Mouse (Mus musculus) forebrain, embryonic 14.5 days (tissue): ENCODE data around the gene Nr2f6. TPM values are rescaled to one million over a fixed set of nuclear protein-coding genes. Genes with fewer than 3 reads are reported as not detected.
"Not testable (repeated sequence)": the region's sequence is repeated elsewhere in the genome, so short reads cannot be mapped to it uniquely, and the experiment has no call there.

Experiments
- ATAC-seq: fragments of 200-750 bp; cut with Nextera tagmentation; 2 replicates; pipeline ENCODE4 v1.8.0; 2017; ENCODE audit warnings: mild to moderate bottlenecking, moderate library complexity
- DNase-seq: peaks from one replicate; pipeline ENCODE4 v3.0.0-alpha.2; 2015; ENCODE audit warnings: low spot score
- H3K27ac ChIP-seq: fragments of 300-500 bp; sonication (generic); 2 replicates; pipeline ENCODE4 v1.5.1; 2014; ENCODE audit warnings: low read depth, mild to moderate bottlenecking, control low read depth, low read length, moderate library complexity
- H3K27me3 ChIP-seq: fragments of 300-500 bp; sonication (generic); replicated peaks from 2 replicates; pipeline ENCODE4 v1.6.1; 2014; ENCODE audit warnings: low read length, control low read depth, mixed read lengths; ENCODE audit not compliant: control insufficient read depth, insufficient read depth
- H3K36me3 ChIP-seq: fragments of 300-500 bp; sonication (generic); 2 replicates; pipeline ENCODE4 v1.6.1; 2014; ENCODE audit warnings: low read length, control low read depth; ENCODE audit not compliant: control insufficient read depth, insufficient read depth
- H3K4me1 ChIP-seq: fragments of 300-500 bp; sonication (generic); 2 replicates; pipeline ENCODE4 v1.6.1; 2014; ENCODE audit warnings: antibody characterized with exemption, low read length, control low read depth; ENCODE audit not compliant: control insufficient read depth, insufficient read depth
- H3K4me2 ChIP-seq: fragments of 300-500 bp; sonication (generic); 2 replicates; pipeline ENCODE4 v1.6.1; 2014; ENCODE audit warnings: mild to moderate bottlenecking, control low read depth, low read length
- H3K4me3 ChIP-seq: fragments of 300-500 bp; sonication (generic); 2 replicates; pipeline ENCODE4 v1.5.1; 2014; ENCODE audit warnings: low read depth, low read length, control low read depth
- H3K9ac ChIP-seq: fragments of 300-500 bp; sonication (generic); 2 replicates; pipeline ENCODE4 v1.6.1; 2014; ENCODE audit warnings: mild to moderate bottlenecking, low read length, control low read depth, moderate library complexity
- H3K9me3 ChIP-seq: fragments of 300-500 bp; sonication (generic); replicated peaks from 2 replicates; pipeline ENCODE4 v1.6.1; 2016; ENCODE audit warnings: low read length, control low read depth, mixed read lengths; ENCODE audit not compliant: control insufficient read depth
- WGBS: fragments of 180-500 bp; shearing (Covaris S2); extraction: QIAGEN DNeasy Blood & Tissue Kit; methylation state at CpG from one replicate; pipeline ENCODE4 v1.1.7; 2014; 5-methylcytosine and 5-hydroxymethylcytosine counted together
- polyA plus RNA-seq: library from polyadenylated mRNA; unstranded; fragments of >200 nt; fragmentation: Nextera tagmentation; extraction: Ambion mirVana; gene quantifications from 2 replicates; pipeline ENCODE4 v1.2.1, GENCODE M21; 2014

Nr2f6 gene
- polyA plus RNA-seq, 1 experiment from 2014 or later: 17.3 TPM

- Histone ChIP-seq H3K9me3 (no peaks in the 10 kb centered on the region), H3K36me3 (peaks cover 77% of the 10 kb centered on the region), H3K4me3 (no peak overlapping the region), H3K27ac (no peak overlapping the region), H3K4me2 (no peak overlapping the region), H3K4me1 (no peaks in the 10 kb centered on the region), H3K27me3 (no peaks in the 10 kb centered on the region), H3K9ac (no peak overlapping the region)
- no peak for DNase-seq
- 94% methylated on average over 3 of the region's 3 CpGs for WGBS
- ATAC-seq: no peak
These were observed 23.7 kb downstream of the Nr2f6 start for GRCm38 (mm10) chr8:71358026-71358425.

GRCm38 (mm10) chr8:71351520-71351919, 30.2 kb downstream of the Nr2f6 start:
- Histone ChIP-seq H3K4me2 (no peak overlapping the region), H3K9me3 (no peaks in the 10 kb centered on the region), H3K27me3 (no peaks in the 10 kb centered on the region), H3K27ac (no peak overlapping the region), H3K36me3 (peaks cover 98% of the 10 kb centered on the region), H3K4me3 (no peak overlapping the region), H3K9ac (no peak overlapping the region), H3K4me1 (no peaks in the 10 kb centered on the region)
- DNase-seq: no peak
- no peak for ATAC-seq
- WGBS: 89% methylated on average over 1 of the region's 1 CpGs

GRCm38 (mm10) chr8:71351117-71351516, 30.6 kb downstream of the Nr2f6 start:
- no peaks in the 10 kb centered on the region for H3K27me3 ChIP-seq
- peaks cover 98% of the 10 kb centered on the region for H3K36me3 ChIP-seq

GRCm38 (mm10) chr8:71346581-71346980, 35.2 kb downstream of the Nr2f6 start:
- no peak for ATAC-seq

More at GRCm38 (mm10) chr8:71351117-71351516, 30.6 kb downstream of the Nr2f6 start:
- DNase-seq (no peak), ATAC-seq (no peak)
- no peak overlapping the region for H3K4me3 ChIP-seq
- no peaks in the 10 kb centered on the region for H3K4me1 ChIP-seq
- no peak overlapping the region for H3K27ac ChIP-seq
- WGBS: 76% methylated on average over 3 of the region's 3 CpGs
- no peaks in the 10 kb centered on the region for H3K9me3 ChIP-seq
- no peak overlapping the region for H3K4me2 ChIP-seq
- H3K9ac ChIP-seq: no peak overlapping the region

GRCm38 (mm10) chr8:71340625-71341024, 41.1 kb downstream of the Nr2f6 start:
- ATAC-seq (no peak), DNase-seq (peak; percentile 17)
- Histone ChIP-seq H3K27me3 (no peaks in the 10 kb centered on the region), H3K9ac (no peak overlapping the region), H3K4me2 (no peak overlapping the region), H3K9me3 (no peaks in the 10 kb centered on the region), H3K4me1 (no peaks in the 10 kb centered on the region), H3K36me3 (peaks cover 67% of the 10 kb centered on the region), H3K4me3 (no peak overlapping the region), H3K27ac (no peak overlapping the region)
- 72% methylated on average over 5 of the region's 5 CpGs for WGBS

More at GRCm38 (mm10) chr8:71346581-71346980, 35.2 kb downstream of the Nr2f6 start:
- Histone ChIP-seq H3K4me1 (no peaks in the 10 kb centered on the region), H3K9ac (no peak overlapping the region), H3K27ac (no peak overlapping the region), H3K36me3 (peaks cover 92% of the 10 kb centered on the region), H3K27me3 (no peaks in the 10 kb centered on the region), H3K4me2 (no peak overlapping the region), H3K9me3 (no peaks in the 10 kb centered on the region), H3K4me3 (no peak overlapping the region)
- no peak for DNase-seq
- 84% methylated on average over 1 of the region's 1 CpGs for WGBS

GRCm38 (mm10) chr8:71337834-71338233, 43.9 kb downstream of the Nr2f6 start:
- not testable (repeated sequence) for H3K4me2 ChIP-seq, H3K9ac ChIP-seq, H3K4me3 ChIP-seq, H3K4me1 ChIP-seq, H3K27me3 ChIP-seq, DNase-seq, H3K9me3 ChIP-seq, H3K27ac ChIP-seq, ATAC-seq
- WGBS: 93% methylated on average over 6 of the region's 6 CpGs
- H3K36me3 ChIP-seq: peaks cover 49% of the 10 kb centered on the region

GRCm38 (mm10) chr8:71324848-71325247, 56.9 kb downstream of the Nr2f6 start:
- Histone ChIP-seq H3K9ac (no peak overlapping the region), H3K27me3 (no peaks in the 10 kb centered on the region), H3K9me3 (no peaks in the 10 kb centered on the region), H3K36me3 (peaks cover 70% of the 10 kb centered on the region), H3K4me3 (no peak overlapping the region), H3K4me2 (no peak overlapping the region), H3K27ac (no peak overlapping the region), H3K4me1 (no peaks in the 10 kb centered on the region)
- ATAC-seq (no peak), DNase-seq (no peak)
- WGBS: 96% methylated on average over 1 of the region's 1 CpGs

Other genes with a start within 250 kb of the Nr2f6 start
- 11.8 and 13.0 TPM in 2 replicates for gene Myo9b, start 109.2 kb downstream of the Nr2f6 start, polyA plus RNA-seq
- gene Haus8, start 109.0 kb downstream of the Nr2f6 start, polyA plus RNA-seq: 51.5 and 64.2 TPM in 2 replicates
- gene Use1, start 15.1 kb downstream of the Nr2f6 start, polyA plus RNA-seq: 116 and 121 TPM in 2 replicates
- gene Ocel1, start 10.7 kb downstream of the Nr2f6 start, polyA plus RNA-seq: 3.0 and 3.8 TPM in 2 replicates
- gene Ushbp1, start 13.8 kb upstream of the Nr2f6 start, polyA plus RNA-seq: 2.8 and 4.4 TPM in 2 replicates
- gene Babam1, start 14.9 kb upstream of the Nr2f6 start, polyA plus RNA-seq: 91.7 and 97.0 TPM in 2 replicates
- 4.3 and 7.2 TPM in 2 replicates for gene Ankle1, start 24.1 kb upstream of the Nr2f6 start, polyA plus RNA-seq
- gene Abhd8, start 81.7 kb upstream of the Nr2f6 start, polyA plus RNA-seq: 75.7 and 93.7 TPM in 2 replicates
- 185 and 214 TPM in 2 replicates for gene Mrpl34, start 83.0 kb upstream of the Nr2f6 start, polyA plus RNA-seq
- 207 and 225 TPM in 2 replicates for gene Dda1, start 87.2 kb upstream of the Nr2f6 start, polyA plus RNA-seq
- gene Ano8, start 104.0 kb upstream of the Nr2f6 start, polyA plus RNA-seq: 5.4 and 6.3 TPM in 2 replicates
- gene Gtpbp3, start 106.1 kb upstream of the Nr2f6 start, polyA plus RNA-seq: 2.2 and 3.8 TPM in 2 replicates
- gene Plvap, start 129.8 kb upstream of the Nr2f6 start, polyA plus RNA-seq: 5.8 and 6.8 TPM in 2 replicates
- 0.11 and 0.13 TPM in 2 replicates for gene Ccdc194, start 143.8 kb upstream of the Nr2f6 start, polyA plus RNA-seq
- gene Bst2, start 155.5 kb upstream of the Nr2f6 start, polyA plus RNA-seq: 2.2 and 2.8 TPM in 2 replicates
- gene Mvb12a, start 161.0 kb upstream of the Nr2f6 start, polyA plus RNA-seq: 65.7 and 71.6 TPM in 2 replicates
- not detected in 2 replicates for gene Tmem221, start 176.9 kb upstream of the Nr2f6 start, polyA plus RNA-seq
- not detected in 2 replicates for gene Nxnl1, start 184.6 kb upstream of the Nr2f6 start, polyA plus RNA-seq
- 25.8 and 31.5 TPM in 2 replicates for gene Slc27a1, start 186.9 kb upstream of the Nr2f6 start, polyA plus RNA-seq
- gene Pgls, start 210.2 kb upstream of the Nr2f6 start, polyA plus RNA-seq: 233 and 279 TPM in 2 replicates
- 4.1 and 4.5 TPM in 2 replicates for gene Fam129c, start 215.7 kb upstream of the Nr2f6 start, polyA plus RNA-seq
- gene Colgalt1, start 229.0 kb upstream of the Nr2f6 start, polyA plus RNA-seq: 45.3 and 47.2 TPM in 2 replicates